Mouse (Mus musculus) kidney, adult 2 months (tissue): ENCODE data around the gene Cyp27a1.

ENCODE experiments used
- CTCF ChIP-seq: fragments of 200-500 bp; conservative IDR thresholded peaks from 2 replicates; pipeline ENCODE4 v1.5.1; 2011; ENCODE audit warnings: low read depth, mild to moderate bottlenecking, control low read depth, low read length, moderate library complexity, mixed read lengths; ENCODE audit not compliant: insufficient read depth, insufficient read length
- POLR2A ChIP-seq: fragments of 200-500 bp; IDR thresholded peaks from one replicate; pipeline ENCODE4 v1.6.1; 2011; ENCODE audit warnings: low read depth, low read length, control low read depth

DNA sequence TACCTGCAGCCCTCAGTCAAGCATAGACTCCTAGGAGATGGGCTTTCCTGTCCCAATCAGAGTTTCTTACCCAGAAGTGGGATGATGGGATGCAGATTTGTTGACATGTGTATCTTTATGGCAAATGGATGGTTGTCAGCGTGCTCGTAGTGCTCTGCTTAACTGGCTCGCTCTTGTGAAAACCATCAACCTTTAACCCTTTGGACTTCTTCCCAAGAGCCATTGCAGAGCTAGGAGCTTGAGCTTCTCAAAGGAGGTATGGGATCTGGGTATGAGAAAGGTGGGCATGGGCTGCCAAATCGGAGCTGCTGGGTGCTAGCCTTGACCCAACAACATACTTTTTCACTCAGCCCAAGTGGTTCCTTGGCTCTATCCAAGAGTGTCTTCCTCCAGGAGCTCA is 17.5 kb upstream of the Cyp27a1 start:
- TF ChIP-seq POLR2A (no peak), CTCF (no peak)
